Mouse (Mus musculus) brain, embryonic 14.5 days (tissue): ENCODE results near the gene Nacc2. TPM values are rescaled to one million over a fixed set of nuclear protein-coding genes. Genes with fewer than 3 reads are reported as not detected.
A peak's percentile ranks its signal among the peaks of the same experiment; 100 is the strongest.

Experiments
- DNase-seq: peaks from one replicate; pipeline ENCODE4 v3.0.0-alpha.2; 2011; ENCODE audit warnings: low read depth
- CTCF ChIP-seq: fragments of 200-500 bp; IDR thresholded peaks from 2 replicates; pipeline ENCODE4 v1.5.1; 2012; ENCODE audit warnings: inconsistent platforms, mild to moderate bottlenecking, moderate library complexity, borderline replicate concordance; ENCODE audit not compliant: insufficient read depth, insufficient read length; ENCODE audit errors: extremely low read depth
- POLR2A ChIP-seq: fragments of 200-500 bp; IDR thresholded peaks from 2 replicates; pipeline ENCODE4 v1.6.1; 2012; ENCODE audit warnings: mild to moderate bottlenecking, inconsistent platforms, borderline replicate concordance; ENCODE audit not compliant: poor library complexity, insufficient read depth, insufficient read length, severe bottlenecking; ENCODE audit errors: extremely low read depth
- polyA plus RNA-seq: library from polyadenylated mRNA; depleted of rRNA; stranded (reverse); fragments of >200 nt; gene quantifications from 2 replicates; pipeline ENCODE4 v1.2.3, GENCODE M21; 2012; rRNA removed

Gene Nacc2
- polyA plus RNA-seq: 12.0 and 14.8 TPM in 2 replicates

- peak; percentile 13 for DNase-seq
- TF ChIP-seq POLR2A: no peak
- no peak for TF ChIP-seq CTCF
Observed at GRCm38 (mm10) chr2:26123079-26123648, at the start of gene Nacc2. Gene Nacc2, minus strand, starts transcription at chr2:26123220.

GRCm38 (mm10) chr2:26172166-26172565 lies 49.1 kb upstream of the Nacc2 start:
- no peak for DNase-seq
- TF ChIP-seq CTCF (no peak), POLR2A (no peak)

GRCm38 (mm10) chr2:26170376-26170775 lies 47.4 kb upstream of the Nacc2 start:
- DNase-seq: no peak
- TF ChIP-seq CTCF (no peak), POLR2A (no peak)

GRCm38 (mm10) chr2:26168843-26169579 lies 46.0 kb upstream of the Nacc2 start:
- TF ChIP-seq POLR2A (no peak), CTCF (no peak)
- peak; percentile 50 for DNase-seq

GRCm38 (mm10) chr2:26166890-26167289 lies 43.9 kb upstream of the Nacc2 start:
- DNase-seq: no peak
- TF ChIP-seq POLR2A (no peak), CTCF (no peak)

GRCm38 (mm10) chr2:26158064-26158463 lies 35.0 kb upstream of the Nacc2 start:
- no peak for TF ChIP-seq POLR2A
- no peak for TF ChIP-seq CTCF
- no peak for DNase-seq

GRCm38 (mm10) chr2:26156191-26156977 lies 33.4 kb upstream of the Nacc2 start:
- peak; percentile 87 for DNase-seq

GRCm38 (mm10) chr2:26155737-26156136 lies 32.7 kb upstream of the Nacc2 start:
- no peak for TF ChIP-seq POLR2A
- TF ChIP-seq CTCF: no peak
- DNase-seq: no peak

More at GRCm38 (mm10) chr2:26156191-26156977, 33.4 kb upstream of the Nacc2 start:
- no peak for TF ChIP-seq CTCF
- TF ChIP-seq POLR2A: no peak

- TF ChIP-seq POLR2A: no peak
- TF ChIP-seq CTCF: no peak
Observed at GRCm38 (mm10) chr2:26154586-26154985, 31.6 kb upstream of the Nacc2 start.

GRCm38 (mm10) chr2:26153909-26154340 lies 30.9 kb upstream of the Nacc2 start:
- TF ChIP-seq CTCF (peak; percentile 81; the same call in 1 of the 2 replicates), POLR2A (no peak)
- peak; percentile 84 for DNase-seq

More at GRCm38 (mm10) chr2:26154586-26154985, 31.6 kb upstream of the Nacc2 start:
- no peak for DNase-seq

- no peak for DNase-seq
- TF ChIP-seq CTCF (peak; percentile 53), POLR2A (no peak)
Observed at GRCm38 (mm10) chr2:26153295-26153694, 30.3 kb upstream of the Nacc2 start.

- TF ChIP-seq CTCF: no peak
- no peak for TF ChIP-seq POLR2A
- DNase-seq: no peak
Observed at GRCm38 (mm10) chr2:26147706-26148370, 24.8 kb upstream of the Nacc2 start.
